Mouse (Mus musculus) erythroid progenitor cell, adult 5-6 weeks (primary cell): ENCODE measurements around the gene Dock4. TPM values are rescaled to one million over a fixed set of nuclear protein-coding genes. Genes with fewer than 3 reads are reported as not detected.
A peak's percentile ranks its signal among the peaks of the same experiment; 100 is the strongest.

Experiments used
- ATAC-seq: replicated peaks from 2 replicates; pipeline ENCODE4 v1.8.0; 2016; ENCODE audit warnings: moderate number of reproducible peaks, mild to moderate bottlenecking, moderate TSS enrichment, inconsistent platforms; ENCODE audit not compliant: poor library complexity, low FRiP score, severe bottlenecking
- total RNA-seq, 2 experiments: library from RNA; stranded (forward) in 1 of 2; stranded (reverse) in 1 of 2; fragments of 150-400 nt in 1 of 2; fragments of 186-747, 209-891 nt in 1 of 2; gene quantifications; 2 replicates each; pipeline versions ENCODE4 v1.2.3 to v1.2.4; 2015 to 2017; ENCODE audit warnings: low replicate concordance in 2 of 2

Dock4 gene
- total RNA-seq, 2 experiments from 2014 or later: 0.42 TPM; not detected in 1

- ATAC-seq: no peak
Observed at GRCm38 (mm10) chr12:40797561-40798343, 352.0 kb downstream of the Dock4 start.

- no peak for ATAC-seq
Observed at GRCm38 (mm10) chr12:40798344-40799017, 352.7 kb downstream of the Dock4 start.

GRCm38 (mm10) chr12:40801456-40801855, 355.7 kb downstream of the Dock4 start:
- no peak for ATAC-seq

- no peak for ATAC-seq
Observed at GRCm38 (mm10) chr12:40805257-40805656, 359.5 kb downstream of the Dock4 start.

- ATAC-seq: no peak
Observed at GRCm38 (mm10) chr12:40807916-40808315, 362.2 kb downstream of the Dock4 start.

- ATAC-seq: no peak
Observed at GRCm38 (mm10) chr12:40813474-40813873, 367.7 kb downstream of the Dock4 start.

GRCm38 (mm10) chr12:40814659-40815363, 369.1 kb downstream of the Dock4 start:
- ATAC-seq: no peak

GRCm38 (mm10) chr12:40818046-40818708, 372.4 kb downstream of the Dock4 start:
- no peak for ATAC-seq

- ATAC-seq: no peak
Observed at GRCm38 (mm10) chr12:40823631-40824030, 377.9 kb downstream of the Dock4 start.

- no peak for ATAC-seq
Observed at GRCm38 (mm10) chr12:40824251-40824650, 378.5 kb downstream of the Dock4 start.

- ATAC-seq: no peak
Observed at GRCm38 (mm10) chr12:40825935-40826460, 380.2 kb downstream of the Dock4 start.

GRCm38 (mm10) chr12:40826491-40826890, 380.7 kb downstream of the Dock4 start:
- no peak for ATAC-seq

- no peak for ATAC-seq
Observed at GRCm38 (mm10) chr12:40828025-40828424, 382.3 kb downstream of the Dock4 start.

GRCm38 (mm10) chr12:40829269-40829668, 383.5 kb downstream of the Dock4 start:
- ATAC-seq: no peak

GRCm38 (mm10) chr12:40832157-40832556, 386.4 kb downstream of the Dock4 start:
- no peak for ATAC-seq

GRCm38 (mm10) chr12:40836924-40837323, 391.2 kb downstream of the Dock4 start:
- no peak for ATAC-seq

- 0 out of 2 replicates have a peak, but pooled peaks have one; percentile 43 for ATAC-seq
Observed at GRCm38 (mm10) chr12:40837597-40838337, 392.0 kb downstream of the Dock4 start.

GRCm38 (mm10) chr12:40838338-40838695, 392.6 kb downstream of the Dock4 start:
- no peak for ATAC-seq

GRCm38 (mm10) chr12:40838940-40839339, 393.2 kb downstream of the Dock4 start:
- ATAC-seq: no peak
